Mouse (Mus musculus): ENCODE results near the gene Gm49388. TPM values are rescaled to one million over a fixed set of nuclear protein-coding genes. Genes with fewer than 3 reads are reported as not detected.

Gm49388 gene
- total and polyA plus RNA-seq, 2 experiments from 2014 or later = not detected

GRCm38 (mm10) chr7:127808821-127809220, 23.4 kb downstream of the Gm49388 start:
- no peaks in the 10 kb centered on the region for H3K27me3 ChIP-seq (ENCODE audit: insufficient read depth, low read length)
- H3K4me3 ChIP-seq (ENCODE audit: low read depth, low read length) = no peak overlapping the region
- no peaks in the 10 kb centered on the region for H3K4me1 ChIP-seq (ENCODE audit: insufficient read depth, low read length)
- 80% methylated on average over 5 of the region's 5 CpGs for WGBS
- H3K9ac ChIP-seq (replicated peaks; ENCODE audit: low read length, poor library complexity, severe bottlenecking) = no peak overlapping the region
- ATAC-seq (ENCODE audit: low FRiP score) (no peak), DNase-seq (ENCODE audit: low spot score) (no peak)
- no peak overlapping the region for H3K27ac ChIP-seq (ENCODE audit: low read depth, low read length)
- no peaks in the 10 kb centered on the region for H3K9me3 ChIP-seq (ENCODE audit: low read length)
- TF ChIP-seq CTCF (IDR thresholded peaks at IDR 0.05) = no peak
- H3K4me2 ChIP-seq (ENCODE audit: low read depth, low read length, poor library complexity, severe bottlenecking) = no peak overlapping the region
- peaks cover 68% of the 10 kb centered on the region for H3K36me3 ChIP-seq (ENCODE audit: insufficient read depth, low read length)

- no peak for DNase-seq (ENCODE audit: low spot score)
- no peak for TF ChIP-seq CTCF (IDR thresholded peaks at IDR 0.05)
- 100% methylated on average over 1 of the region's 1 CpGs for WGBS
Measured at GRCm38 (mm10) chr7:127809846-127810245, 24.4 kb downstream of the Gm49388 start.

GRCm38 (mm10) chr7:127810650-127811049, 25.2 kb downstream of the Gm49388 start:
- Histone ChIP-seq H3K4me3 (ENCODE audit: low read depth, low read length) (no peak overlapping the region), H3K27ac (ENCODE audit: low read depth, low read length) (no peak overlapping the region), H3K9ac (replicated peaks; ENCODE audit: low read length, poor library complexity, severe bottlenecking) (no peak overlapping the region), H3K4me1 (ENCODE audit: insufficient read depth, low read length) (no peaks in the 10 kb centered on the region), H3K36me3 (ENCODE audit: insufficient read depth, low read length) (peaks cover 67% of the 10 kb centered on the region), H3K4me2 (ENCODE audit: low read depth, low read length, poor library complexity, severe bottlenecking) (no peak overlapping the region), H3K27me3 (ENCODE audit: insufficient read depth, low read length) (no peaks in the 10 kb centered on the region), H3K9me3 (ENCODE audit: low read length) (no peaks in the 10 kb centered on the region)
- DNase-seq (ENCODE audit: low spot score) (no peak), ATAC-seq (ENCODE audit: low FRiP score) (no peak)
- WGBS = 80% methylated on average over 10 of the region's 10 CpGs
- no peak for TF ChIP-seq CTCF (IDR thresholded peaks at IDR 0.05)

More at GRCm38 (mm10) chr7:127809846-127810245, 24.4 kb downstream of the Gm49388 start:
- Histone ChIP-seq H3K36me3 (ENCODE audit: insufficient read depth, low read length) (peaks cover 73% of the 10 kb centered on the region), H3K4me1 (ENCODE audit: insufficient read depth, low read length) (no peaks in the 10 kb centered on the region), H3K4me3 (ENCODE audit: low read depth, low read length) (no peak overlapping the region), H3K27ac (ENCODE audit: low read depth, low read length) (no peak overlapping the region), H3K4me2 (ENCODE audit: low read depth, low read length, poor library complexity, severe bottlenecking) (no peak overlapping the region), H3K27me3 (ENCODE audit: insufficient read depth, low read length) (no peaks in the 10 kb centered on the region), H3K9me3 (ENCODE audit: low read length) (no peaks in the 10 kb centered on the region), H3K9ac (replicated peaks; ENCODE audit: low read length, poor library complexity, severe bottlenecking) (no peak overlapping the region)
- no peak for ATAC-seq (ENCODE audit: low FRiP score)

GRCm38 (mm10) chr7:127811240-127811639, 25.8 kb downstream of the Gm49388 start:
- Histone ChIP-seq H3K27me3 (ENCODE audit: insufficient read depth, low read length) (no peaks in the 10 kb centered on the region), H3K27ac (ENCODE audit: low read depth, low read length) (no peak overlapping the region), H3K4me1 (ENCODE audit: insufficient read depth, low read length) (no peaks in the 10 kb centered on the region), H3K4me3 (ENCODE audit: low read depth, low read length) (no peak overlapping the region), H3K36me3 (ENCODE audit: insufficient read depth, low read length) (peaks cover 66% of the 10 kb centered on the region), H3K9ac (replicated peaks; ENCODE audit: low read length, poor library complexity, severe bottlenecking) (no peak overlapping the region), H3K9me3 (ENCODE audit: low read length) (no peaks in the 10 kb centered on the region), H3K4me2 (ENCODE audit: low read depth, low read length, poor library complexity, severe bottlenecking) (no peak overlapping the region)
- WGBS = 93% methylated on average over 4 of the region's 4 CpGs
- ATAC-seq (ENCODE audit: low FRiP score) = no peak
- no peak for TF ChIP-seq CTCF (IDR thresholded peaks at IDR 0.05)
- DNase-seq (ENCODE audit: low spot score) = no peak

GRCm38 (mm10) chr7:127812292-127812691, 26.9 kb downstream of the Gm49388 start:
- H3K9ac ChIP-seq (replicated peaks; ENCODE audit: low read length, poor library complexity, severe bottlenecking) = no peak overlapping the region
- H3K27me3 ChIP-seq (ENCODE audit: insufficient read depth, low read length) = no peaks in the 10 kb centered on the region
- H3K27ac ChIP-seq (ENCODE audit: low read depth, low read length) = no peak overlapping the region
- H3K36me3 ChIP-seq (ENCODE audit: insufficient read depth, low read length) = peaks cover 60% of the 10 kb centered on the region
- H3K9me3 ChIP-seq (ENCODE audit: low read length) = no peaks in the 10 kb centered on the region
- no peak overlapping the region for H3K4me2 ChIP-seq (ENCODE audit: low read depth, low read length, poor library complexity, severe bottlenecking)
- no peak for TF ChIP-seq CTCF (IDR thresholded peaks at IDR 0.05)
- no peak overlapping the region for H3K4me3 ChIP-seq (ENCODE audit: low read depth, low read length)
- no peak for DNase-seq (ENCODE audit: low spot score)
- 87% methylated on average over 3 of the region's 3 CpGs for WGBS
- no peak for ATAC-seq (ENCODE audit: low FRiP score)
- H3K4me1 ChIP-seq (ENCODE audit: insufficient read depth, low read length) = no peaks in the 10 kb centered on the region

- H3K36me3 ChIP-seq (ENCODE audit: insufficient read depth, low read length) = peaks cover 56% of the 10 kb centered on the region
Measured at GRCm38 (mm10) chr7:127813821-127814220, 28.4 kb downstream of the Gm49388 start.

More at GRCm38 (mm10) chr7:127813821-127814220, 28.4 kb downstream of the Gm49388 start:
- Histone ChIP-seq H3K9ac (replicated peaks; ENCODE audit: low read length, poor library complexity, severe bottlenecking) (no peak overlapping the region), H3K4me2 (ENCODE audit: low read depth, low read length, poor library complexity, severe bottlenecking) (no peak overlapping the region), H3K27ac (ENCODE audit: low read depth, low read length) (no peak overlapping the region), H3K4me3 (ENCODE audit: low read depth, low read length) (no peak overlapping the region), H3K4me1 (ENCODE audit: insufficient read depth, low read length) (no peaks in the 10 kb centered on the region), H3K9me3 (ENCODE audit: low read length) (no peaks in the 10 kb centered on the region), H3K27me3 (ENCODE audit: insufficient read depth, low read length) (no peaks in the 10 kb centered on the region)
- no peak for TF ChIP-seq CTCF (IDR thresholded peaks at IDR 0.05)
- DNase-seq (ENCODE audit: low spot score) (no peak), ATAC-seq (ENCODE audit: low FRiP score) (no peak)
- WGBS = 86% methylated on average over 4 of the region's 4 CpGs

Data from midbrain, postnatal 0 days (tissue).